Mouse (Mus musculus) forebrain, embryonic 16.5 days (tissue): ENCODE measurements around the gene Prkca. TPM values are rescaled to one million over a fixed set of nuclear protein-coding genes. Genes with fewer than 3 reads are reported as not detected.

Source experiments
- ATAC-seq: fragments of 200-750 bp; cut with Nextera tagmentation; 2 replicates; pipeline ENCODE4 v1.8.0; 2017; ENCODE audit warnings: mild to moderate bottlenecking, moderate library complexity
- H3K27ac ChIP-seq: fragments of 300-500 bp; sonication (generic); 2 replicates; pipeline ENCODE4 v1.5.1; 2014; ENCODE audit warnings: low read length, control low read depth
- H3K27me3 ChIP-seq: fragments of 300-500 bp; sonication (generic); replicated peaks from 2 replicates; pipeline ENCODE4 v1.6.1; 2014; ENCODE audit warnings: low read length; ENCODE audit not compliant: control insufficient read depth, insufficient read depth
- H3K36me3 ChIP-seq: fragments of 300-500 bp; sonication (generic); 2 replicates; pipeline ENCODE4 v1.6.1; 2014; ENCODE audit not compliant: control insufficient read depth, insufficient read depth
- H3K4me1 ChIP-seq: fragments of 300-500 bp; sonication (generic); replicated peaks from 2 replicates; pipeline ENCODE4 v1.6.1; 2014; ENCODE audit warnings: low read length; ENCODE audit not compliant: control insufficient read depth, insufficient read depth
- H3K4me2 ChIP-seq: fragments of 300-500 bp; sonication (generic); 2 replicates; pipeline ENCODE4 v1.6.1; 2014; ENCODE audit warnings: mild to moderate bottlenecking, low read length, control low read depth
- H3K4me3 ChIP-seq: fragments of 300-500 bp; sonication (generic); replicated peaks from 2 replicates; pipeline ENCODE4 v1.5.1; 2014; ENCODE audit warnings: mild to moderate bottlenecking, low read length, control low read depth
- H3K9ac ChIP-seq: fragments of 300-500 bp; sonication (generic); replicated peaks from 2 replicates; pipeline ENCODE4 v1.6.1; 2014; ENCODE audit warnings: low read depth, low read length, control low read depth
- H3K9me3 ChIP-seq: fragments of 300-500 bp; sonication (generic); 2 replicates; pipeline ENCODE4 v1.6.1; 2016; ENCODE audit warnings: low read length; ENCODE audit not compliant: control insufficient read depth
- WGBS: fragments of 180-500 bp; shearing (Covaris S2); extraction: QIAGEN DNeasy Blood & Tissue Kit; methylation state at CpG from one replicate; pipeline ENCODE4 v1.1.7; 2014; 5-methylcytosine and 5-hydroxymethylcytosine counted together
- polyA plus RNA-seq: library from polyadenylated mRNA; unstranded; fragments of >200 nt; fragmentation: Nextera tagmentation; extraction: Ambion mirVana; gene quantifications from 2 replicates; pipeline ENCODE4 v1.2.1, GENCODE M21; 2015

Gene Prkca
- polyA plus RNA-seq, 1 experiment from 2014 or later, result 7.5 TPM

- WGBS, result 3% methylated on average over 4 of the region's 4 CpGs
- Histone ChIP-seq H3K9me3 (peaks cover 2% of the 10 kb centered on the region; the same call in 1 of the 2 replicates), H3K4me2 (no peak overlapping the region)
Observed at GRCm38 (mm10) chr11:108162110-108162509, 181.6 kb downstream of the Prkca start.

DNA sequence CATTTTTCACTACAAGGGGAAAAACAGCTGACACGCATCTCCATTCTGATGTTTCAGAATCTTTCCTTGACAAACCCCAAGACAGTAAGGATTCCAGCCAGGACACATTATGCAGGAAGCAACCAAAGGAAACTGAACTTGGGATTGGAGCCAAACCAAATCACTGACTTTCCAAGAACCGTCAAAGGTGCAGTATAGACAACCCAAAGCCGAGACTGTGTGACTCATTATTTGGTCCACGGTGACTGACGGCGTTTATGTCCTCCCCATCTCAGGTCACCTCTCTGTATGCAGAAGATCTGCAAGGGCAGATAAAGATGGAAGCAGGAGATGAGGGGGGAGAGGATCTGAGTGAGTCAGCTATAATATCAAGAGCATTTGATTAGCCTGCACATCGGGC, 183.7 kb downstream of the Prkca start:
- WGBS, result 86% methylated on average over 7 of the region's 7 CpGs
- H3K27me3 ChIP-seq, result no peaks in the 10 kb centered on the region
- no peak overlapping the region for H3K27ac ChIP-seq
- ATAC-seq, result no peak
- H3K9me3 ChIP-seq, result peaks cover 2% of the 10 kb centered on the region; the same call in 1 of the 2 replicates
- peaks cover 19% of the 10 kb centered on the region for H3K4me1 ChIP-seq
- H3K9ac ChIP-seq, result no peak overlapping the region
- H3K4me2 ChIP-seq, result no peak overlapping the region
- no peaks in the 10 kb centered on the region for H3K36me3 ChIP-seq
- H3K4me3 ChIP-seq, result no peak overlapping the region

More at GRCm38 (mm10) chr11:108162110-108162509, 181.6 kb downstream of the Prkca start:
- H3K27ac ChIP-seq, result peak overlapping the region; percentile 51
- peak; percentile 68 for ATAC-seq
- H3K4me1 ChIP-seq, result peaks cover 32% of the 10 kb centered on the region
- no peak overlapping the region for H3K9ac ChIP-seq
- no peak overlapping the region for H3K4me3 ChIP-seq
- no peaks in the 10 kb centered on the region for H3K27me3 ChIP-seq
- H3K36me3 ChIP-seq, result no peaks in the 10 kb centered on the region

DNA sequence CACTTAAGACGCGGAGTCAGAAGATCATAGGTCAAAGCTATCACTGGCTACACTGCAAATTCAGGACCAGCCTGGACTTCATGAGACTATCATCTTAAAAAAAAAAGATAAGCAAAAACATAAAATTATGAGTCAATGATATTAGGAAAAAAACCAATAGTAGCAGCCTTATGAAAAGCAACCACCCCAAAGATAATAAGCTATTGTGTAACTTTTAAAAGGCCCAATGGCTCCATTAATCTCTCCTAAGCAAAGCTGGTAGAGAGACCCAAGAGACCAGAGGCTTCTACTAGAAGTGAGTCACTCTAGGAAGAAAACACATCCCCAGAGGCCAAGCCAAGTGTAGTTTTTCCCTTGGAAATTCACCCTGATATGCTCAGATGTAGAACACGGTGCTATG, 185.7 kb downstream of the Prkca start:
- WGBS, result 97% methylated on average over 3 of the region's 3 CpGs
- no peak overlapping the region for H3K4me2 ChIP-seq
- no peaks in the 10 kb centered on the region for H3K36me3 ChIP-seq
- ATAC-seq, result no peak
- H3K9me3 ChIP-seq, result peaks cover 2% of the 10 kb centered on the region; the same call in 1 of the 2 replicates
- H3K9ac ChIP-seq, result no peak overlapping the region
- no peak overlapping the region for H3K4me3 ChIP-seq
- no peaks in the 10 kb centered on the region for H3K27me3 ChIP-seq
- no peak overlapping the region for H3K27ac ChIP-seq
- peaks cover 12% of the 10 kb centered on the region for H3K4me1 ChIP-seq

GRCm38 (mm10) chr11:108157074-108157473, 186.7 kb downstream of the Prkca start:
- H3K4me2 ChIP-seq, result no peak overlapping the region
- peaks cover 3% of the 10 kb centered on the region for H3K4me1 ChIP-seq
- H3K36me3 ChIP-seq, result no peaks in the 10 kb centered on the region
- no peak overlapping the region for H3K4me3 ChIP-seq
- peaks cover 2% of the 10 kb centered on the region; the same call in 1 of the 2 replicates for H3K9me3 ChIP-seq
- H3K9ac ChIP-seq, result no peak overlapping the region
- H3K27me3 ChIP-seq, result no peaks in the 10 kb centered on the region
- ATAC-seq, result no peak
- WGBS, result 97% methylated on average over 5 of the region's 5 CpGs
- H3K27ac ChIP-seq, result no peak overlapping the region

GRCm38 (mm10) chr11:108156107-108156506, 187.6 kb downstream of the Prkca start:
- Histone ChIP-seq H3K4me3 (no peak overlapping the region), H3K27ac (no peak overlapping the region), H3K9me3 (peaks cover 2% of the 10 kb centered on the region; the same call in 1 of the 2 replicates), H3K36me3 (no peaks in the 10 kb centered on the region), H3K27me3 (no peaks in the 10 kb centered on the region), H3K4me2 (no peak overlapping the region), H3K9ac (no peak overlapping the region), H3K4me1 (peaks cover 5% of the 10 kb centered on the region; the same call in 1 of the 2 replicates)
- 86% methylated on average over 5 of the region's 5 CpGs for WGBS
- ATAC-seq, result no peak

- no peak overlapping the region for H3K9ac ChIP-seq
- peaks cover 13% of the 10 kb centered on the region for H3K4me1 ChIP-seq
- no peak overlapping the region for H3K4me2 ChIP-seq
- H3K27me3 ChIP-seq, result no peaks in the 10 kb centered on the region
- 92% methylated on average over 8 of the region's 8 CpGs for WGBS
- H3K9me3 ChIP-seq, result peaks cover 2% of the 10 kb centered on the region; the same call in 1 of the 2 replicates
- H3K36me3 ChIP-seq, result no peaks in the 10 kb centered on the region
- no peak overlapping the region for H3K4me3 ChIP-seq
- ATAC-seq, result no peak
- no peak overlapping the region for H3K27ac ChIP-seq
Observed at GRCm38 (mm10) chr11:108155088-108155580, 188.6 kb downstream of the Prkca start.

GRCm38 (mm10) chr11:108153997-108154841, 189.5 kb downstream of the Prkca start:
- ATAC-seq, result no peak
- H3K4me2 ChIP-seq, result no peak overlapping the region
- H3K27me3 ChIP-seq, result no peaks in the 10 kb centered on the region
- 75% methylated on average over 9 of the region's 9 CpGs for WGBS
- no peaks in the 10 kb centered on the region for H3K36me3 ChIP-seq
- H3K9me3 ChIP-seq, result peaks cover 2% of the 10 kb centered on the region; the same call in 1 of the 2 replicates
- H3K4me1 ChIP-seq, result peaks cover 15% of the 10 kb centered on the region
- H3K9ac ChIP-seq, result no peak overlapping the region
- H3K4me3 ChIP-seq, result no peak overlapping the region
- H3K27ac ChIP-seq, result no peak overlapping the region

DNA sequence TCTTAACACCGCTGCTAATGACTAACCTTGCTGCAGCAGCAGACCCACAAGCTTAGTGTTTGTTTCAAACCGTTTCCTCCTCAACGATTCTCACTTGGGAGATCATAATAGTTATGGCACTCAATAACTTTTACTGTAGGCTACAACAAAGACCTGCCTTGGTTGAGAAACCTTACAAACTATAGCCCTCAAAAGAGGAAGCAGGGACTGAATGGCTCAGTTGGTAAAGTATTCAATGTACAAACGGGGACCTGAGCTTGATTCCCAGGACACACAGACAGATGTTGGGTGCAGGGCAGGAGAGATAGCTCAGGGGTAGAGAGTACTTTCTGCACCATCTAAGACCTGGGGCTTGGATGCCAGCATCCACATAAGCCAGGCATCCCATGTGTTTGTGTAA, 191.1 kb downstream of the Prkca start:
- WGBS, result 53% methylated on average over 4 of the region's 4 CpGs
- H3K36me3 ChIP-seq, result no peaks in the 10 kb centered on the region
- H3K27me3 ChIP-seq, result no peaks in the 10 kb centered on the region
- no peaks in the 10 kb centered on the region for H3K9me3 ChIP-seq
- H3K4me2 ChIP-seq, result no peak overlapping the region
- no peak overlapping the region for H3K9ac ChIP-seq
- H3K4me1 ChIP-seq, result peaks cover 26% of the 10 kb centered on the region
- no peak for ATAC-seq
- H3K27ac ChIP-seq, result no peak overlapping the region
- H3K4me3 ChIP-seq, result no peak overlapping the region

DNA sequence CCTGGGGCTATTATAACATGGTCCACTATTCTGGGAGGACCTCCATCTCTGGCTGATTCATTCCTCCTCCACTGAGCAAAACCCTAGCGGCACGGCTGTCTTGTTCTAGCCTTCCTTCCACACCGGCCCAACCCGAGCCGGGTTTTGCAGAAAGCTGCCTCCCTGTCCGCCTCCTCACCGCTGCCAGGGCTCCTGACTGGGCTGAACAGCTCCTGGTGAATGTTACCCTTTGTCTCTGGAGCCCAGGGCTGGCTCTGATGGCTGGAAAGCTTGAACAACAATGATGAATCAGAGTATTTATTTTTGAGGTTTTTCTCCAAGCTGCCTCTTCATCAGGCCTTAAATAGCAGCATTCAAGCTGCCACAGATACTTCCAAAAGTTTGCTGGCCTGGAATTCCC, 193.3 kb downstream of the Prkca start:
- WGBS, result 24% methylated on average over 7 of the region's 7 CpGs
- Histone ChIP-seq H3K27me3 (no peaks in the 10 kb centered on the region), H3K27ac (peak overlapping the region; percentile 41), H3K9ac (no peak overlapping the region), H3K4me1 (peaks cover 37% of the 10 kb centered on the region), H3K4me3 (no peak overlapping the region), H3K9me3 (no peaks in the 10 kb centered on the region), H3K4me2 (no peak overlapping the region), H3K36me3 (no peaks in the 10 kb centered on the region)
- peak; percentile 57 for ATAC-seq
